Comparison of ENCODE assay signal across 9 mouse cellular contexts in the genomic region with DNA sequence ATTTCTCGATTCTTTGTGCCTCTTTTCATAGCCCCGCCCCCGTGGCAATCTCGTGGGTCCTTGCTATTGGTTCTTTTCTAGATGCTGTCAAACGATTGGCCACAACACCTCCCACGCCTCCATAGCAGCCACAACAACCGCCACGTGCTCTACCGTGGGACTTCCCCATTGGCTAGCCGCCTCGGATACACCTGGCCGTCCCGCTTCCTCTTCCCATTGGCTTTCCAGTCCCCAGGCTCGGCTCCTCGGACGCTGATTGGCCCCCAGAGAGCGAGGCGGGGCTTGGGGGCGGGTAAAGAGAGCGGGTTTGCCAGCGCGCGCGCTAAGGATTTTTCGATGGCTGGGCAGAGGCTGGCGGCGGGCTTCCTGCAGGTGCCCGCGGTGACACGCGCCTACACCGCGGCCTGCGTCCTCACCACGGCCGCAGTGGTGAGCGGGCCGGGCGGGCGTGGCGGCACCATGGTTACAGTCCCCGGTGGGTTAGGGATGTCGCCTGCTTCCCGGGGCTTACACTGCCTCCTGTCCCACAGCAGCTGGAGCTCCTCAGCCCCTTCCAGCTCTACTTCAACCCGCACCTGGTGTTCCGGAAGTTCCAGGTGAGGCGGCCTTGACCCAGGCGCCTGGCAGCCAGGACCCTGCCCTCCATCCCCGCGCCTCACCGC. TPM values are rescaled to one million over a fixed set of nuclear protein-coding genes. Genes with fewer than 3 reads are reported as not detected.
A peak's percentile ranks its signal among the peaks of the same experiment; 100 is the strongest.
DNase-seq lines count a peak whose midpoint lies in the region; ATAC-seq lines count a peak whose summit lies in the region.
"Had no signal": no experiment of that assay in that cellular context is flagged by ENCODE, and none has a peak within 500 bp of the region (broad histone marks: within the 10 kb centered on the region; RNA-seq: fewer than 3 reads in every experiment).

TSS of gene Derl3 (plus strand) at position 325 of the 662 bp plus-strand sequence.

- DNase-seq in MEL-GATA-1-ER (ENCODE audit: extremely low read depth, low read depth), result peak; percentile 98
- DNase-seq in cerebellum, adult 9-11 months, result peak; percentile 99
- peak; percentile 93 to 98 for DNase-seq in frontal cortex, postnatal 10 days (ENCODE audit: low spot score in 2 of 2)
- DNase-seq in hindbrain, embryonic 11.5 days (ENCODE audit: low spot score), result peak; percentile 96
- DNase-seq in layer of hippocampus, adult 9-11 months, result peak; percentile 99
- DNase-seq in ovary, postnatal 10 days (ENCODE audit: low spot score), result peak; percentile 74
- peak; percentile 96 for DNase-seq in thymus, postnatal 0 days (ENCODE audit: low spot score)

- H3K4me3 ChIP-seq in hindbrain, embryonic 11.5 days (ENCODE audit: low read depth, low read length), result peak within 1 kb of the TSS; percentile 28
- H3K4me3 ChIP-seq in lung, embryonic 16.5 days (ENCODE audit: low read length), result peak within 1 kb of the TSS; percentile 47

- peak within 1 kb of the TSS; percentile 80 for H3K4me2 ChIP-seq in hindbrain, embryonic 11.5 days (replicated peaks; ENCODE audit: low read depth, low read length)
- peak within 1 kb of the TSS; percentile 75 for H3K4me2 ChIP-seq in lung, embryonic 16.5 days (ENCODE audit: low read depth, low read length)

- peak; percentile 99 for ATAC-seq in hindbrain, embryonic 11.5 days (ENCODE audit: low FRiP score)
- ATAC-seq in lung, embryonic 16.5 days (ENCODE audit: low read depth), result peak; percentile 98

- no peaks in the 10 kb centered on the region for H3K9me3 ChIP-seq in hindbrain, embryonic 11.5 days (ENCODE audit: control insufficient read depth, low read length)
- no peaks in the 10 kb centered on the region for H3K9me3 ChIP-seq in lung, embryonic 16.5 days (ENCODE audit: control insufficient read depth, low read length)

- H3K27ac ChIP-seq in hindbrain, embryonic 11.5 days (ENCODE audit: low read depth, low read length), result no peak within 1 kb of the TSS
- 0 out of 2 replicates have a peak within 1 kb of the TSS, but pooled peaks have one; percentile 8 for H3K27ac ChIP-seq in lung, embryonic 16.5 days (ENCODE audit: low read length)
- H3K27ac ChIP-seq: macrophage had no signal

- H3K9ac ChIP-seq in hindbrain, embryonic 11.5 days (ENCODE audit: low read depth, low read length), result peak within 1 kb of the TSS; percentile 40; the same call in 1 of the 2 replicates
- peak within 1 kb of the TSS; percentile 45 for H3K9ac ChIP-seq in lung, embryonic 16.5 days (ENCODE audit: low read length)

- H3K27me3 ChIP-seq in hindbrain, embryonic 11.5 days (ENCODE audit: control insufficient read depth, insufficient read depth, low read length), result no peaks in the 10 kb centered on the region
- H3K27me3 ChIP-seq in lung, embryonic 16.5 days (ENCODE audit: control insufficient read depth, insufficient read depth, low read depth, low read length), result no peaks in the 10 kb centered on the region

- H3K36me3 ChIP-seq in hindbrain, embryonic 11.5 days (ENCODE audit: control insufficient read depth, insufficient read depth, low read length), result peaks cover 10% of the 10 kb centered on the region
- peaks cover 20% of the 10 kb centered on the region for H3K36me3 ChIP-seq in lung, embryonic 16.5 days (ENCODE audit: control insufficient read depth, insufficient read depth, low read length)

- under 1% methylated on average over 47 of the region's 51 CpGs for WGBS in hindbrain, embryonic 11.5 days
- WGBS in lung, embryonic 16.5 days, result under 1% methylated on average over 45 of the region's 51 CpGs

- H3K4me1 ChIP-seq in hindbrain, embryonic 11.5 days (replicated peaks; ENCODE audit: control insufficient read depth, insufficient read depth, low read length), result peaks cover 2% of the 10 kb centered on the region; the same call in 1 of the 2 replicates
- H3K4me1 ChIP-seq in lung, embryonic 16.5 days (replicated peaks; ENCODE audit: control insufficient read depth, insufficient read depth, low read length), result peaks cover 8% of the 10 kb centered on the region

RNA-seq across cellular contexts. Expression of gene Derl3, which starts in this region (rescaled TPM):
- 2.9 and 3.3 TPM in 2 replicates for polyA plus RNA-seq in hindbrain, embryonic 11.5 days (2014; fragmentation: Nextera tagmentation; extraction: Ambion mirVana)
- polyA plus RNA-seq in lung, embryonic 16.5 days (2015; fragmentation: Nextera tagmentation; extraction: Ambion mirVana), result 2.3 and 3.5 TPM in 2 replicates
- polyA plus RNA-seq in thymus, postnatal 0 days (2015; fragmentation: Nextera tagmentation; extraction: Ambion mirVana), result 1.1 and 1.2 TPM in 2 replicates
- polyA plus RNA-seq: macrophage had no signal
